Mouse (Mus musculus): Measurements from ENCODE around the gene Ctnnd2.

Ctnnd2 gene

GRCm38 (mm10) chr15:30512467-30512866 is 340.1 kb downstream of the Ctnnd2 start:
- DNase-seq (ENCODE audit: low read depth, low spot score): no peak

GRCm38 (mm10) chr15:30513122-30513521 is 340.7 kb downstream of the Ctnnd2 start:
- DNase-seq (ENCODE audit: low read depth, low spot score): no peak

- no peak for DNase-seq (ENCODE audit: low read depth, low spot score)
Observed at GRCm38 (mm10) chr15:30515425-30515824, 343.0 kb downstream of the Ctnnd2 start.

GRCm38 (mm10) chr15:30541459-30541858 is 369.1 kb downstream of the Ctnnd2 start:
- DNase-seq (ENCODE audit: low read depth, low spot score): no peak

GRCm38 (mm10) chr15:30548263-30548662 is 375.9 kb downstream of the Ctnnd2 start:
- DNase-seq (ENCODE audit: low read depth, low spot score): no peak

GRCm38 (mm10) chr15:30550956-30551355 is 378.6 kb downstream of the Ctnnd2 start:
- DNase-seq (ENCODE audit: low read depth, low spot score): no peak

- no peak for DNase-seq (ENCODE audit: low read depth, low spot score)
Observed at GRCm38 (mm10) chr15:30553910-30554406, 381.6 kb downstream of the Ctnnd2 start.

GRCm38 (mm10) chr15:30555787-30556186 is 383.4 kb downstream of the Ctnnd2 start:
- no peak for DNase-seq (ENCODE audit: low read depth, low spot score)

- no peak for DNase-seq (ENCODE audit: low read depth, low spot score)
Observed at GRCm38 (mm10) chr15:30562375-30562774, 390.0 kb downstream of the Ctnnd2 start.

GRCm38 (mm10) chr15:30564594-30564993 is 392.2 kb downstream of the Ctnnd2 start:
- no peak for DNase-seq (ENCODE audit: low read depth, low spot score)

GRCm38 (mm10) chr15:30570254-30570800 is 397.9 kb downstream of the Ctnnd2 start:
- DNase-seq (ENCODE audit: low read depth, low spot score): no peak

- no peak for DNase-seq (ENCODE audit: low read depth, low spot score)
Observed at GRCm38 (mm10) chr15:30587446-30587845, 415.1 kb downstream of the Ctnnd2 start.

GRCm38 (mm10) chr15:30590865-30591264 is 418.5 kb downstream of the Ctnnd2 start:
- DNase-seq (ENCODE audit: low read depth, low spot score): no peak

- DNase-seq (ENCODE audit: low read depth, low spot score): no peak
Observed at GRCm38 (mm10) chr15:30595507-30595906, 423.1 kb downstream of the Ctnnd2 start.

- no peak for DNase-seq (ENCODE audit: low read depth, low spot score)
Observed at GRCm38 (mm10) chr15:30610613-30611012, 438.2 kb downstream of the Ctnnd2 start.

GRCm38 (mm10) chr15:30615451-30615850 is 443.1 kb downstream of the Ctnnd2 start:
- DNase-seq (ENCODE audit: low read depth, low spot score): no peak

- no peak for DNase-seq (ENCODE audit: low read depth, low spot score)
Observed at GRCm38 (mm10) chr15:30616861-30617260, 444.5 kb downstream of the Ctnnd2 start.

GRCm38 (mm10) chr15:30617932-30618331 is 445.5 kb downstream of the Ctnnd2 start:
- DNase-seq (ENCODE audit: low read depth, low spot score): no peak

- no peak for DNase-seq (ENCODE audit: low read depth, low spot score)
Observed at GRCm38 (mm10) chr15:30628524-30628923, 456.1 kb downstream of the Ctnnd2 start.

- no peak for DNase-seq (ENCODE audit: low read depth, low spot score)
Observed at GRCm38 (mm10) chr15:30632113-30632735, 459.8 kb downstream of the Ctnnd2 start.

- no peak for DNase-seq (ENCODE audit: low read depth, low spot score)
Observed at GRCm38 (mm10) chr15:30633917-30634316, 461.5 kb downstream of the Ctnnd2 start.

GRCm38 (mm10) chr15:30634522-30634921 is 462.1 kb downstream of the Ctnnd2 start:
- no peak for DNase-seq (ENCODE audit: low read depth, low spot score)

- DNase-seq (ENCODE audit: low read depth, low spot score): no peak
Observed at GRCm38 (mm10) chr15:30640651-30641050, 468.3 kb downstream of the Ctnnd2 start.

All from WW6 (cell line).